Mouse (Mus musculus): ENCODE measurements at regions not wholly inside any gene's neighbourhood (a gene's known extent, or its start where the extent isn't known, plus 50 kb on each side); places are given as distances from the start of the nearest gene placed in this dataset.

- no peaks in the 10 kb centered on the region for H3K9me3 ChIP-seq
- H3K9ac ChIP-seq, result no peak overlapping the region
- H3K4me2 ChIP-seq (replicated peaks), result no peak overlapping the region
- H3K4me1 ChIP-seq, result no peaks in the 10 kb centered on the region; the same call in 1 of the 2 replicates
- H3K36me3 ChIP-seq, result no peaks in the 10 kb centered on the region
- no peak for ATAC-seq (ENCODE audit: insufficient number of reproducible peaks, insufficient read depth, low FRiP score, low TSS enrichment)
- 21% methylated on average over 9 of the region's 9 CpGs for WGBS
- H3K4me3 ChIP-seq, result no peak overlapping the region
- H3K27ac ChIP-seq, result no peak overlapping the region
- no peaks in the 10 kb centered on the region for H3K27me3 ChIP-seq
These were observed 133.8 kb downstream of the Mylk4 start for GRCm38 (mm10) chr13:32649982-32650381.

- no peaks in the 10 kb centered on the region for H3K36me3 ChIP-seq
- H3K27ac ChIP-seq, result 0 out of 2 replicates have a peak overlapping the region, but pooled peaks have one; percentile 5
- no peak for ATAC-seq (ENCODE audit: insufficient number of reproducible peaks, insufficient read depth, low FRiP score, low TSS enrichment)
- H3K4me1 ChIP-seq, result no peaks in the 10 kb centered on the region
- H3K4me3 ChIP-seq, result no peak overlapping the region
- no peaks in the 10 kb centered on the region for H3K27me3 ChIP-seq
- no peak overlapping the region for H3K9ac ChIP-seq
- 27% methylated on average over 5 of the region's 5 CpGs for WGBS
- H3K9me3 ChIP-seq, result no peaks in the 10 kb centered on the region
- no peak overlapping the region for H3K4me2 ChIP-seq (replicated peaks)
These were observed 140.6 kb downstream of the Mylk4 start for GRCm38 (mm10) chr13:32643030-32643750.

GRCm38 (mm10) chr13:32640941-32641340 is 142.8 kb downstream of the Mylk4 start:
- ATAC-seq (ENCODE audit: insufficient number of reproducible peaks, insufficient read depth, low FRiP score, low TSS enrichment), result no peak
- H3K4me3 ChIP-seq, result no peak overlapping the region
- H3K27me3 ChIP-seq, result no peaks in the 10 kb centered on the region
- 85% methylated on average over 2 of the region's 2 CpGs for WGBS
- H3K4me2 ChIP-seq (replicated peaks), result no peak overlapping the region
- H3K9ac ChIP-seq, result no peak overlapping the region
- no peaks in the 10 kb centered on the region for H3K4me1 ChIP-seq
- no peaks in the 10 kb centered on the region for H3K36me3 ChIP-seq
- H3K27ac ChIP-seq, result no peak overlapping the region
- no peaks in the 10 kb centered on the region for H3K9me3 ChIP-seq

- H3K9me3 ChIP-seq, result no peaks in the 10 kb centered on the region
- H3K4me2 ChIP-seq (replicated peaks), result no peak overlapping the region
- ATAC-seq (ENCODE audit: insufficient number of reproducible peaks, insufficient read depth, low FRiP score, low TSS enrichment), result no peak
- H3K4me1 ChIP-seq, result no peaks in the 10 kb centered on the region
- no peak overlapping the region for H3K4me3 ChIP-seq
- H3K9ac ChIP-seq, result no peak overlapping the region
- no peaks in the 10 kb centered on the region for H3K36me3 ChIP-seq
- H3K27me3 ChIP-seq, result no peaks in the 10 kb centered on the region
- no peak overlapping the region for H3K27ac ChIP-seq
These were observed 153.5 kb downstream of the Mylk4 start for GRCm38 (mm10) chr13:32630122-32630732.

- Histone ChIP-seq H3K27me3 (0 out of 2 replicates have a peak, but pooled peaks cover 5% of the 10 kb centered on the region), H3K9me3 (no peaks in the 10 kb centered on the region), H3K27ac (0 out of 2 replicates have a peak overlapping the region, but pooled peaks have one; percentile 23), H3K4me3 (no peak overlapping the region), H3K36me3 (no peaks in the 10 kb centered on the region), H3K4me2 (replicated peaks) (no peak overlapping the region), H3K9ac (no peak overlapping the region), H3K4me1 (peaks cover 54% of the 10 kb centered on the region)
- no peak for ATAC-seq (ENCODE audit: insufficient number of reproducible peaks, insufficient read depth, low FRiP score, low TSS enrichment)
- 10% methylated on average over 6 of the region's 6 CpGs for WGBS
These were observed 169.8 kb downstream of the Mylk4 start for GRCm38 (mm10) chr13:32613916-32614315.

GRCm38 (mm10) chr13:32611551-32612295 is 172.0 kb downstream of the Mylk4 start:
- Histone ChIP-seq H3K36me3 (no peaks in the 10 kb centered on the region), H3K27ac (peak overlapping the region; percentile 43; the same call in 1 of the 2 replicates), H3K9me3 (no peaks in the 10 kb centered on the region), H3K9ac (no peak overlapping the region), H3K27me3 (0 out of 2 replicates have a peak, but pooled peaks cover 5% of the 10 kb centered on the region), H3K4me1 (peaks cover 54% of the 10 kb centered on the region), H3K4me3 (no peak overlapping the region), H3K4me2 (replicated peaks) (peak overlapping the region; percentile 14; the same call in 1 of the 2 replicates)
- ATAC-seq (ENCODE audit: insufficient number of reproducible peaks, insufficient read depth, low FRiP score, low TSS enrichment), result peak; percentile 76
- 22% methylated on average over 13 of the region's 13 CpGs for WGBS

GRCm38 (mm10) chr13:32610970-32611369 is 172.8 kb downstream of the Mylk4 start:
- H3K4me1 ChIP-seq, result peaks cover 50% of the 10 kb centered on the region
- no peaks in the 10 kb centered on the region for H3K36me3 ChIP-seq
- H3K27me3 ChIP-seq, result 0 out of 2 replicates have a peak, but pooled peaks cover 5% of the 10 kb centered on the region
- WGBS, result 37% methylated on average over 5 of the region's 5 CpGs
- no peak overlapping the region for H3K4me2 ChIP-seq (replicated peaks)
- 0 out of 2 replicates have a peak overlapping the region, but pooled peaks have one; percentile 43 for H3K27ac ChIP-seq
- no peak overlapping the region for H3K9ac ChIP-seq
- no peak overlapping the region for H3K4me3 ChIP-seq
- H3K9me3 ChIP-seq, result no peaks in the 10 kb centered on the region
- no peak for ATAC-seq (ENCODE audit: insufficient number of reproducible peaks, insufficient read depth, low FRiP score, low TSS enrichment)

GRCm38 (mm10) chr13:32608413-32608812 is 175.3 kb downstream of the Mylk4 start:
- Histone ChIP-seq H3K27ac (no peak overlapping the region), H3K4me1 (peaks cover 26% of the 10 kb centered on the region), H3K9me3 (no peaks in the 10 kb centered on the region), H3K27me3 (0 out of 2 replicates have a peak, but pooled peaks cover 4% of the 10 kb centered on the region), H3K9ac (no peak overlapping the region), H3K36me3 (no peaks in the 10 kb centered on the region), H3K4me2 (replicated peaks) (no peak overlapping the region), H3K4me3 (no peak overlapping the region)
- ATAC-seq (ENCODE audit: insufficient number of reproducible peaks, insufficient read depth, low FRiP score, low TSS enrichment), result no peak
- WGBS, result 76% methylated on average over 3 of the region's 3 CpGs

- Histone ChIP-seq H3K4me1 (peaks cover 4% of the 10 kb centered on the region; the same call in 1 of the 2 replicates), H3K27me3 (no peaks in the 10 kb centered on the region), H3K27ac (no peak overlapping the region), H3K4me3 (no peak overlapping the region), H3K4me2 (replicated peaks) (no peak overlapping the region), H3K36me3 (no peaks in the 10 kb centered on the region), H3K9ac (no peak overlapping the region), H3K9me3 (no peaks in the 10 kb centered on the region)
- ATAC-seq (ENCODE audit: insufficient number of reproducible peaks, insufficient read depth, low FRiP score, low TSS enrichment), result no peak
- 70% methylated on average over 8 of the region's 8 CpGs for WGBS
These were observed 179.7 kb downstream of the Mylk4 start for GRCm38 (mm10) chr13:32603925-32604590.

GRCm38 (mm10) chr13:32601315-32601714 is 182.4 kb downstream of the Mylk4 start:
- 0 out of 2 replicates have a peak overlapping the region, but pooled peaks have one; percentile 9 for H3K27ac ChIP-seq
- H3K4me3 ChIP-seq, result no peak overlapping the region
- no peaks in the 10 kb centered on the region for H3K9me3 ChIP-seq
- H3K4me2 ChIP-seq (replicated peaks), result no peak overlapping the region
- H3K4me1 ChIP-seq, result peaks cover 4% of the 10 kb centered on the region; the same call in 1 of the 2 replicates
- H3K27me3 ChIP-seq, result no peaks in the 10 kb centered on the region
- ATAC-seq (ENCODE audit: insufficient number of reproducible peaks, insufficient read depth, low FRiP score, low TSS enrichment), result no peak
- H3K36me3 ChIP-seq, result no peaks in the 10 kb centered on the region
- WGBS, result 60% methylated on average over 5 of the region's 5 CpGs
- no peak overlapping the region for H3K9ac ChIP-seq

GRCm38 (mm10) chr13:32593611-32594010 is 190.1 kb downstream of the Mylk4 start:
- WGBS, result 92% methylated on average over 7 of the region's 7 CpGs
- Histone ChIP-seq H3K9ac (no peak overlapping the region), H3K9me3 (0 out of 2 replicates have a peak, but pooled peaks cover 2% of the 10 kb centered on the region), H3K36me3 (no peaks in the 10 kb centered on the region), H3K27ac (no peak overlapping the region), H3K27me3 (no peaks in the 10 kb centered on the region), H3K4me3 (no peak overlapping the region), H3K4me1 (no peaks in the 10 kb centered on the region), H3K4me2 (replicated peaks) (no peak overlapping the region)
- no peak for ATAC-seq (ENCODE audit: insufficient number of reproducible peaks, insufficient read depth, low FRiP score, low TSS enrichment)

All from embryonic facial prominence, embryonic 12.5 days (tissue).